Mouse (Mus musculus): ENCODE measurements around the gene Myo18a.

GRCm38 (mm10) chr11:77901366-77901765 lies 138.3 kb downstream of the Myo18a start:
- TF ChIP-seq CTCF (IDR thresholded peaks at IDR 0.05; ENCODE audit: extremely low read depth, insufficient read depth, low read length) (no peak), POLR2A (IDR thresholded peaks at IDR 0.05; ENCODE audit: extremely low read depth, insufficient read depth, low read length) (no peak)

Data from cortical plate, adult 2 months (tissue).